Mouse (Mus musculus) liver, embryonic 14.5 days (tissue): ENCODE data around the gene Oas2.
"Not testable (repeated sequence)": the region's sequence is repeated elsewhere in the genome, so short reads cannot be mapped to it uniquely, and the experiment has no call there.

Source experiments
- CTCF ChIP-seq: IDR thresholded peaks from 2 replicates; pipeline ENCODE4 v1.5.1; 2016; ENCODE audit warnings: antibody characterized with exemption, low read depth, control low read depth
- EP300 ChIP-seq: IDR thresholded peaks from 2 replicates; pipeline ENCODE4 v1.6.1; 2016; ENCODE audit warnings: antibody characterized with exemption, low read depth

GRCm38 (mm10) chr5:120798147-120798546 is 48.5 kb upstream of the Oas2 start:
- TF ChIP-seq CTCF, EP300: not testable (repeated sequence)
